Mouse (Mus musculus) testis, adult 2 months (tissue): ENCODE data around the gene Zfp592.

ENCODE experiments used
- CTCF ChIP-seq: fragments of 200-500 bp; IDR thresholded peaks from 2 replicates; pipeline ENCODE4 v1.5.1; 2012; ENCODE audit warnings: low read depth, mild to moderate bottlenecking, inconsistent platforms, low read length, moderate library complexity; ENCODE audit not compliant: control insufficient read depth, insufficient read depth, insufficient replicate concordance
- POLR2A ChIP-seq: fragments of 200-500 bp; IDR thresholded peaks from 2 replicates; pipeline ENCODE4 v1.6.1; 2012; ENCODE audit warnings: low read depth, mild to moderate bottlenecking, inconsistent platforms, low read length, moderate library complexity; ENCODE audit not compliant: control insufficient read depth

DNA sequence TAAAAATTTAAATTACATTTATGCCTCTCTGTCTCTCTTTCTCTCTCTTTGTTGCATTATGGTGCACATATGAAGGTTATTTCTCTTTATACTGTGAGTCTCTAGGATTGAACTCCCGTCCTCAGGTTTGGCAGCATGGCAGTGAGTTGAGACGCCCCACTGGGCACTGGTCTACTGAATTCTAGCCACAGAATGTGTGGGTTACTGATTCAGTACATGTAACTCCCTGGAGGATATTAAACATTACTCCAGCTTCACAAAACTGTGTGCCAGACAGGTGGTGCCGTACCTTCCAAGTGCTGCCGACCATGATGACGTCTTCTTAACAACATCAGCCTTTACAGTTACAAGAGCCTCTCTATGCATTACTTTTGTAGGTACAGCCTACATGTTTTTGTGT, 21.4 kb upstream of the Zfp592 start:
- TF ChIP-seq POLR2A: no peak
- TF ChIP-seq CTCF: no peak
